Mouse (Mus musculus): ENCODE measurements at regions not wholly inside any gene's neighbourhood (a gene's known extent, or its start where the extent isn't known, plus 50 kb on each side); places are given as distances from the start of the nearest gene placed in this dataset.

DNA sequence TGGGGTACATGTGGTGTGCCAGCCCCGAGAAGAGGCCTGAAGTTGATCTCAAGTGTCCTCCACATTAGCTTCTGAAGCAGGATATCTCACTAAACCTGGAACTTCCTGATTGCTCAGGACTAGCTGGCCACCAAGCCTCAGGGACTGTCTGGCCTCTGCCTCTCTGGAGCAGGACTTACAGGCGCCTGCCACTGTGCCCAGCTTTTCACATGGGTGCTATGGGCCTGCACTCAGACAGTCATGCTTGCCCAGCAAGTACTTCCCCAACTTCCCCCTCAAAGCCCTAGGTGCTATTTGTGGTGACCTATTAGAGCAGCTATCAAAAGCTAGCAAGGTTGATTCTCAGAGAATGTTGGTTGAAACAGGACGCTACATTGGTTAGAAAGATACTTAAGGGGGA, 220.0 kb downstream of the CK137956 start:
- no peak for DNase-seq

DNA sequence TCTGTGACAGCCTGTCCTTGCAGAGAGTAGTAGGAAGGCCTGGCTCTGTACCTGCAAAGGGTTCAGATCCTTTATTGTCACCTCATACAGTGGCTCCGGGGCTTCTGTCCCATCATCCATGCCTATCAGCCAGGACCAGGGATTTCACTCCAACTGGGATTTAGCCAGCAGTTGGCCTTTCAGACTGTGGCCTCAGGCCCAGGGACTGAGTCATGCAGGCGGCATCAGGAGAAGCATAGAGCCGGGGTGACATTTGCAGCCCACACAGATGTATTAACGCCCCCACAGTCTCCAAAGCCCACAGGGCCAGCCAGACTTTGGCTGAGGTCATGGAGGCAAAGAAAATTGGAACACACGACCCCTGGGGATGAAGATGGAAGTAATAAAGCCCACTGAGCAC, 222.9 kb downstream of the CK137956 start:
- DNase-seq: no peak

GRCm38 (mm10) chr4:127736781-127737180, 234.0 kb downstream of the CK137956 start:
- no peak for DNase-seq

DNA sequence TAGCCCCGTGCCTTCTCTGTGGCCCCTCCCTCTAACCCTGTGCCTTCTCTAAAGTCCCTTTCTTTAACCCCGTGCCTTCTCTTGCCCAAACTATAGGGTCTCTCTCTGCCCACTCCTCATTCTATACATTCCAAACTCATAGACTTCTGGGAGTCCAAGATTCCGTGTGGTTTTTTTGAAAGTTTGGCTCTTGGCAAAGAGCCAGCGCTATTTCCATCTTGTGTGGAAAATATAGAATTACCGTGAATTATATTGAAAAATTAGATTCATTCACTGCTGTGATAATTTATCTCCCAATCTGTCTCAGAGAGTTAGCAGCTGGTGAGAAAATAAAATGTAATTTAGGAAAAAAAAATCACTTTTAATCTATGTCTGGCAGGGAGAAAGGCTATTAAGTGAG, 234.6 kb downstream of the CK137956 start:
- DNase-seq: no peak

DNA sequence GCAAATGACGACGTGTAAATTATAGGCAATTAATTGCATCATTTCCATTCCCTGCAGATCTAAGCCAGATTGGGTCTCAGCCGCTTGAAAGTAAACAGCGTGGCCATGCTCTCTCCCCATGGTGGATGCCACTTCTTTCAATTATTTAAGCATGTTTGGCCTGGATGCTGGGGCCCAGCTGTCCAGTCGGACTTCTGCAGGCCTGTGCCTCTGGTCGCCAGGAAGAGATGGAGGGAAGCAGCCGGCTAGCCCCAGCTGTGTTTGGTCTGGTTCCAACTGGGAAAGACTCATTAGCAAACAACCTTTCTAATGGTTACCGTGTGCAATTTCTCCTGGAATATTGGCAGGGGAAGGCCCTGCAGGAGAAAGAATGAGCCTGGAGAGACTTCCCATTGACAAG, 236.1 kb downstream of the CK137956 start:
- DNase-seq: no peak

- no peak for DNase-seq
These were observed 252.1 kb downstream of the CK137956 start for GRCm38 (mm10) chr4:127718661-127719060.

DNA sequence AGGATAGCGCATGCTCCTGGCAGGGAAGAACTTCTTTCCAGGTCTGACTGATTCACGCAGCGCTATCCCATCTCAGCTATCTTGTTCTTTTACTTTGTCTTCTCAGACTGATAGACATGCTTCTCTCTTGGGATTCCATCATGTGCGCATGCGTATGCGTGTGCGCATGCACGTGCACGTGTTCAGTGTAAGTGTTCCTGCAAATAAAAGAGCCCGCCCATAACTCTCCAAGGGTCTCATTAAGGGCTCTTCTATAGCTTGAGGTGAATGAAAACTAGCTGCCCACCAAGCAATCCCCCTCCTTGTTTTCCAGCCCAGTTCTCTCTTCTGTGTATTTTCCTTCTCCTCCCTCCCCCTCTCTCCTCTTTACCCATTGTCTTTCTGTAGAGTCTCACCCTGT, 258.5 kb downstream of the CK137956 start:
- no peak for DNase-seq

DNA sequence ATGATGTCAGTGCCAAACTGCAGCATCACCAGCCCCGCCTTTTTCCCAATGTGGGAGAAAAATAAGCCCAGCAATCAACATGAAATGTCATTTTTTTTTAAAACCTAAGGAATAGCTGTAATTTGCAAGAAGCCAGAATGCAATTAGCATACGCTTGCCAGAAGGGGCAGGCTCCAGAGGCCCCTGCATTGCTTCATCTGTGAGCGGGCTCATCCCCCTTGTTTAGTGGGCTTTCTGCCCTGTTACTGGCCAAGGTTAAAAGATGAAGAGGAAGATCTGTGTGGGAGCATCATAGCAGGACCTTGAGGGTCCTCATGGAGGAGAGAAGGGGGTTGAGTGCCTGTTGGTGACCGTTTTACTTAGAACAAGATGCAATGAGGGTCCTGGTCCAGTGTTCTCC, 259.9 kb downstream of the CK137956 start:
- no peak for DNase-seq

GRCm38 (mm10) chr4:127709746-127710145, 261.0 kb downstream of the CK137956 start:
- no peak for DNase-seq

DNA sequence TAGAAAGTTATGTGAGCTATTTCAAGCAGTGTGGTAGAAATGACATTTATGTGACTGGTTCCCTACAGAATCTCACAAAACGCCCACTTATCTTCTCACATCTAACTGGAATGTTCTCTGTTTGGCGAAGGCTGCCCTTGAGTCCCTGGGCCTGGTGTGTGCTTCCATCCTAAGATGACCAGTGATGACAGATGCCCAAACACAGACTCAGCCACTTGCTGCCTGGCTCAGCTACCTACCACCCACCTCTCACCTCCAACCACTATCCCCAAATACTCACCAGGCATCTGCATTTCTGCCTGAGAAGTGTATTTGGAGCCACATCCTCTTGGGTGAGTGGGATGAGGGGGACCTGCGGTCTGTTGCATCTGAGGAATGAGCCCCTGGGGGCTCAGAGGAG, 262.6 kb downstream of the CK137956 start:
- DNase-seq: no peak

GRCm38 (mm10) chr4:127707126-127707525, 263.6 kb downstream of the CK137956 start:
- DNase-seq: no peak

DNA sequence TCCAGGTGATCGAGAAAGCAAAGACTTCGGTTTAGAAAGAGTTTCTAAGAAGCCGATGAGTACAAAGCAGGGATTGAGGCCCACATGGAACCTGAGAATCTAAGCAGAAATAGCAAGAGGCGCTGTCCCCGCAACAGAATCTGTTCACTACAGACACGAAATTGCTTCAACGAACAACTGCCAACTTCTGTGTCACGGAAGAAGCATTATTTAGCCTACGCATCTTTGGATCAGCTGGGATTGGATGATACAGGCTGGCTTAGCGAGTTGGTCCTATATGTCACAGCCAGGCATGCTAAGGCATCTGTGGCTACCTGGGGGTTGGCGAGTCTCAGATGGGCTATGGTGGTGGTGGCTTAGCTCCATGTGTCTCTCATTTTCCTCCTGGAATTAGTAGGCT, 269.1 kb downstream of the CK137956 start:
- DNase-seq: no peak

DNA sequence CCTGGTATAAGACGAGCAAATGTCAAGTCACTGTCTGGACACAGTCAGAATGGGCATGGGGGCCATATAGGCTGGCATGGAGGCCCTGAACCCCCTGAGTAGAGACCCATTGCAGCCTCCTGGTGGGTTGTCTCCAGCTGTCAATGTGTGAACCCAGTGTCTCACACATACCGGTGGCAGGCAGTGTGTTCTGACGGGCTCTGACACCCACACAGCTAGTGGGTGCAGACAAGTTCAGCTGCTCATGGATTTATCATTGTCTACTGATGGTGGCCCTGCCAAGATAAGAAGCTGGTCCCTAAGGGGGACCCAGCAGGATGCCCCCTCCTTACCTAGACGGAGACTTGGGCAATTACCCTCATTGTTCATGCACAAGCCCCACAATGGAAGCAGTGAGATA, 280.8 kb downstream of the CK137956 start:
- no peak for DNase-seq

GRCm38 (mm10) chr4:127685021-127685420, 285.7 kb downstream of the CK137956 start:
- no peak for DNase-seq

DNA sequence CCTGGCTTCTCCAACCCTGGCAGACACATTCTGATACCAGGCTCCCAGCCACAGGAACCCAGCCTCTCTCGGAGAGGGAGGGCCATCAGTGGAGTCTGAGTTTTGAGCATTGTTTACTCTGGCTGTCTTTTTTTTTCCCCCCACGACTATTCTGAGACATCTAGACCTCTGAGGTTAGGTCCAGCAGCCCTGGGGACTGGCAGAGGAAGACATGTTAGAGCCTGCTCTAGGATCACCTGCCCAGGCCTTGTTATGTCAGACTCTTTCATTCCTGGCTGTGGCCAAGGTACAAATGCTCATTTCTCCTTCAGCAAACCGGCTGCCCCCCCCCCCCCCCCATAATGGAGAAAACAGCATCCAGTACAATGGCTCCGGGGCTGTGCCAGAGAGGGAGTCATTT, 291.4 kb downstream of the CK137956 start:
- no peak for DNase-seq

DNA sequence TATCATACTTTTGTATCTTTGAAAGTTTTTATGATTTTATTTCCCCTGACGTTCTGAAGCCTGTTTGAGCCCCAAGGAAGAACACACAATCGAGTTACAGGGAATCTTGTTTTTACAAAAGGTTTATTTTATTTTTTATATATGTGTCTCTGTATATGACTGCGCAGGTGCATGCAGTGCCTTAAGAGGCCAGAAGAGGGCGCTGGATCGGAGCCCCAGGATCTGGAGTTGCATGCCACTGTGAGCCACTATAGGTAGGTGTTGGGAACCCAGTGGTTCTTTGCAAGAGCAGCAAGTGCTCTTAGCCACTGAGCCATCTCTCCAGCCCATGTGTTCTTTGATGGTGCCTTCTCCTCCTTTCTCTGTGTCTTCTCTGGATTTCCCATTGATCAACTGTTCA, 292.3 kb downstream of the CK137956 start:
- DNase-seq: no peak

DNA sequence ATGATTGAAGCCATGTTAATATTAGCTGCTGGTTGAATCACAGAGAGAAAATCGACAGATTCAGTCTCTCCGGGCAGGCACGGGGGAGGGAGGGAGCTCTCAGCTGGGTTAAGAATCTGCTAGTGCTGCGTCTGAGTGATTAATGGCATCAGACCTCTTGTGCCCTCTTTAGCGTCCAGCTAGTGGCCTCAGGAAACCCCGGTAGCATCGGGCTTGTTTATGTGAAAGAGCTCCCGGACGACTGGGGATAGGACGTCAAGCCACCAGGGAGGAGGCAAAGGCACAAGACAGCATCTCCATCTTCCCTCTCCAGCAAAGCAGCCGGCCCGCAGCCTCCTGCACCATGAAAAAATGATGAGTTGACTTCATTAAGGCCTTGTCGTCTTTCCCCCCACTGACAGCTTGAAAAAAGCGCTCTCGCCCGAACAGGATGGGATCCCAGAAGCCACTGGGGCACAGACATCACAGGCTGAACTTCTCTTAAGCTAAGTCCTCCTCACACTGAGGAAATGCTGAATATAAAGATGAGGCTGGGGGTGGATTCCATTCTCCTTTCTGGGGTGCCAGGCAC, 294.9 kb downstream of the CK137956 start:
- no peak for DNase-seq

DNA sequence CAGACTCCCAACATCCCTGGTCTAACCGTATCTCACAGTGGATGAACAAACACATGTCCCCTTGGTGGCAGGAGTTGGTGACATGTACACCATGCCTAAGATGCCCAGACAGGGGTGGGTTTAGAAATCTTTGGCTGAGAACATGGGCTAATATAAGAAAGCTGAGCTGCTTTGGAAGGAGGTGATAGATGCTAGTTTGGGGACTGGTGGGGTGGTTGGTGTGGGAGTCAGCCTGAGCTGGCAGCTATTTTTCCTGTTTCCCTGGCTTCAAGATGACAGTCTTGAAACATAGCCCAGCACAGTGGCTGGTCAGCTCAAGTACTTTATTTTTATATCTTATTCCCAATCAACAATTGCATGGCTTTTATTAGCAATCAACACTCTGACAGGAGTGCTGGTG, 302.0 kb upstream of the Gjb5 start:
- DNase-seq: no peak

- no peak for DNase-seq
These were observed 293.6 kb upstream of the Gjb5 start for GRCm38 (mm10) chr4:127651601-127652000.

GRCm38 (mm10) chr4:127648011-127648410, 290.0 kb upstream of the Gjb5 start:
- DNase-seq: no peak

- no peak for DNase-seq
These were observed 289.2 kb upstream of the Gjb5 start for GRCm38 (mm10) chr4:127647189-127647588.

- no peak for DNase-seq
These were observed 282.5 kb upstream of the Gjb5 start for GRCm38 (mm10) chr4:127640251-127641085.

- DNase-seq: no peak
These were observed 281.8 kb upstream of the Gjb5 start for GRCm38 (mm10) chr4:127639765-127640164.

GRCm38 (mm10) chr4:127636934-127637333, 279.0 kb upstream of the Gjb5 start:
- no peak for DNase-seq

- no peak for DNase-seq
These were observed 277.3 kb upstream of the Gjb5 start for GRCm38 (mm10) chr4:127635262-127635661.
